Mouse (Mus musculus) spleen, postnatal 10 days (tissue): ENCODE data around the gene Gm21319.
"Not testable (repeated sequence)": the region's sequence is repeated elsewhere in the genome, so short reads cannot be mapped to it uniquely, and the experiment has no call there.

ENCODE experiments used
- DNase-seq, 2 experiments: peaks; one replicate each; pipeline ENCODE4 v3.0.0; 2021 to 2022; ENCODE audit warnings: low spot score in 2 of 2

Gene Gm21319

DNA sequence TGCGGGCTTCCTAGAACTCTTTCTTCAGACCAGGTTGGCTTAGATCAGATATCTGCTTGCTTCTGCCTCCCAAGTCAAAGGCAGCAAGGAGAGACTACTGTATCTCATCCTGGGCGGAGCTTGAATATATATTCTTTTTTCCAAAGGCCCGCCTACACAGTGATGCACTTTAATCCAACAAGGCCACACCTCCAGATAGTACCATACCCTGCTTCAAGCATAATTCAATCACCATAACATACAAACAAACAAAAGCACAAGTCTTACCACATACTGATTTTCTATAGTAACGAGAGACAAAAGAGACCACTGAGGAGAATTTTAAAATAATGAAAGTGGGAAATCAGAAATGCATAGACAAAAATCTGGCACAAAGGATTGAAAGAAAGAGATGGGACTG is at the start of gene Gm21319:
Gene Gm21319, minus strand, starts transcription at position 101 of the 400 bp plus-strand sequence.
- not testable (repeated sequence) for DNase-seq

DNA sequence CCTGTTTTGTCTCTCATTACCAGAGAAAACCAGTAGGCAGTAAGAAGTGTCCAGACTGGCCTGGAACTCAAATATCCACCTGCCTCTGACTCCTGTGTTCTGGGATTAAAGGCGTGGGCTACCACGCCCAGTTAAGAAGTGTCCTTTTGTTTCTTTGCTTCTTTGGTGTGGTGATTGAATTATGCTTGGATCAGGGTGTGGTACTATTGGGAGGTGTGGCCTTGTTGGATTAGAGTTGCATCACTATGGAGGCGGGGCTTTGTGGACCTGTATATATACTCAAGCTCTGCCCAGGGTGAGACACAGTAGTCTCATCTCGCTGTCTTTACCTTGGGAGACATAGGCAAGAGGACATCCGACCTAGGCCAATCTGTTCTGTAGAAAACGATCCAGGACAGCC is 40.7 kb upstream of the Gm21319 start, which contains the start of gene BB287469:
Gene BB287469, plus strand, starts transcription at position 301 of the 400 bp plus-strand sequence.
- DNase-seq, result not testable (repeated sequence)

DNA sequence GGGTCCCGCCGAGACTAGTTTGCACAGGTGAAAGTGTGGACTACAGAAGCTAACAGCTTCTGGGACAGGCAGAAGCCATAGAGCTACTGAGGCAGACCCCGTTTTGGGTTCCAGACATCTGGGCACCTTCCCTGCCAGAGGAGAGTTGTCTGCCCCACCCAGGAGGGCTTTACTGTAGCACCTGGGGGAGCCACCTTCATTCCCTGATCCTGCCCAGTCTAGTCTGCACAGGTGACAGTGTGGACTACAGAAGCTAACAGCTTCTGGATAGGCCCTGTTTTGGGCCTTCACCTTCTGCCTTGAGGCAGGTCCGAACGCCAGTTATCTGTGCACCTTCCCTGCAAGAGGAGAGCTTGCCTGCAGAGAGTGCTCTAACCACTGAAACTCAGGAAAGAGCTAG is 22.4 kb upstream of the Gm21319 start:
- not testable (repeated sequence) for DNase-seq

DNA sequence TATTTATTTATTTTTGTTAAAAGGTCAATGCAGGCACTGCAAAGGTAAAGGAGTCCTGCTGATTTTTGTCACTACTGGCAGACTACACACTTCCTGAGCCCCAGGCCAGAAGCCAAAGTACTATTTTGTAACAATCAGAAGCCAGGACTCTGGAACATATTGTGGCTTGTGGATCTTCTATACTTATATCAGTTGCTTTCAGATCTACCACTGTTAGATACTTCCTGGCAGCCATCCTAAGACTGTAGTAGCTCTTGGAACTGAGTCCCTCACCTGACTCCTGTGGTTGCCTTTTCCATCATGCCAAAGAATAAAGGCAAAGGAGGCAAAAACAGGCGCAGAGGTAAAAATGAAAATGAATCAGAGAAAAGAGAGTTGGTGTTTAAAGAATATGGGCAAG is 19.7 kb upstream of the Gm21319 start, which contains the start of gene Gm21936:
Gene Gm21936, plus strand, starts transcription at position 301 of the 400 bp plus-strand sequence.
- not testable (repeated sequence) for DNase-seq
